In genomic region chr4:56723237-56723636, GRCm38 (mm10) we compare ENCODE assay signal across 33 mouse cellular contexts. TPM values are rescaled to one million over a fixed set of nuclear protein-coding genes. Genes with fewer than 3 reads are reported as not detected.
DNase-seq lines count a peak whose midpoint lies in the region; ATAC-seq and TF ChIP-seq lines count a peak whose summit lies in the region.
"Had no signal": no experiment of that assay in that cellular context is flagged by ENCODE, and none has a peak within 500 bp of the region (broad histone marks: within the 10 kb centered on the region; RNA-seq: fewer than 3 reads in every experiment).

No protein-coding gene starts in this region.

- no peaks in the 10 kb centered on the region for H3K4me1 ChIP-seq in kidney, embryonic 14.5 days (ENCODE audit: control insufficient read depth, insufficient read depth, low read length)
- no peaks in the 10 kb centered on the region for H3K4me1 ChIP-seq in midbrain, postnatal 0 days (ENCODE audit: insufficient read depth, low read length)
- H3K4me1 ChIP-seq: forebrain, embryonic 10.5 days; forebrain, embryonic 13.5 days; hindbrain, embryonic 10.5 days had no signal

- H3K9me3 ChIP-seq in kidney, embryonic 14.5 days (ENCODE audit: control insufficient read depth, low read length) = no peaks in the 10 kb centered on the region
- peaks cover 5% of the 10 kb centered on the region; the same call in 1 of the 2 replicates for H3K9me3 ChIP-seq in midbrain, postnatal 0 days (ENCODE audit: low read length)
- H3K9me3 ChIP-seq: forebrain, embryonic 13.5 days; heart, embryonic 15.5 days; hindbrain, embryonic 13.5 days had no signal

- DNase-seq in kidney, adult 18-20 months = peak; percentile 36
- DNase-seq in kidney, adult 9 months = peak; percentile 87
- no peak for DNase-seq in kidney, postnatal 10 days
- DNase-seq in kidney, postnatal 14 days = peak; percentile 34
- DNase-seq in kidney, postnatal 36 days = peak; percentile 56 to 63
- no peak for DNase-seq in midbrain, postnatal 0 days (ENCODE audit: low spot score)
- DNase-seq: adrenal gland, adult 8-10 months; adrenal gland, postnatal 25 days; cerebellum, adult 11-12 months; cerebellum, adult 9-10 months; cerebellum, postnatal 14 days; gastrocnemius, postnatal 10 days; gastrocnemius, postnatal 36 days; heart, postnatal 10 days; heart, postnatal 36 days had no signal

- no peak for TF ChIP-seq CTCF in midbrain, postnatal 0 days (IDR thresholded peaks at IDR 0.05)

- no peak overlapping the region for H3K4me2 ChIP-seq in kidney, embryonic 14.5 days (replicated peaks; ENCODE audit: low read depth, low read length)
- no peak overlapping the region for H3K4me2 ChIP-seq in midbrain, postnatal 0 days (ENCODE audit: low read depth, low read length, poor library complexity, severe bottlenecking)
- H3K4me2 ChIP-seq: forebrain, embryonic 13.5 days; heart, embryonic 11.5 days; hindbrain, embryonic 13.5 days had no signal

- no peak for ATAC-seq in kidney, embryonic 14.5 days (ENCODE audit: low FRiP score, low TSS enrichment)
- ATAC-seq in midbrain, postnatal 0 days (ENCODE audit: low FRiP score) = no peak
- ATAC-seq: CD4-positive, CD25-positive, alpha-beta regulatory T cell, adult 4 months; forebrain, embryonic 13.5 days; forebrain, embryonic 16.5 days; hindbrain, embryonic 16.5 days had no signal

- 90% methylated on average over 6 of the region's 6 CpGs for WGBS in kidney, embryonic 14.5 days
- 90% methylated on average over 6 of the region's 6 CpGs for WGBS in midbrain, postnatal 0 days

- H3K27me3 ChIP-seq in kidney, embryonic 14.5 days (ENCODE audit: control insufficient read depth, insufficient read depth, low read length) = no peaks in the 10 kb centered on the region
- H3K27me3 ChIP-seq in midbrain, postnatal 0 days (ENCODE audit: insufficient read depth, low read length) = no peaks in the 10 kb centered on the region
- H3K27me3 ChIP-seq: forebrain, embryonic 13.5 days; heart, embryonic 15.5 days; hindbrain, embryonic 13.5 days had no signal

- no peaks in the 10 kb centered on the region for H3K36me3 ChIP-seq in kidney, embryonic 14.5 days (ENCODE audit: control insufficient read depth, insufficient read depth, low read length)
- no peaks in the 10 kb centered on the region for H3K36me3 ChIP-seq in midbrain, postnatal 0 days (ENCODE audit: insufficient read depth, low read length)
- H3K36me3 ChIP-seq: forebrain, embryonic 10.5 days; heart, embryonic 15.5 days; hindbrain, embryonic 10.5 days; hindbrain, embryonic 13.5 days had no signal

- H3K4me3 ChIP-seq in kidney, embryonic 14.5 days (ENCODE audit: low read length) = no peak overlapping the region
- H3K4me3 ChIP-seq in midbrain, postnatal 0 days (ENCODE audit: low read depth, low read length) = no peak overlapping the region
- H3K4me3 ChIP-seq: forebrain, embryonic 10.5 days; forebrain, embryonic 13.5 days; heart, embryonic 15.5 days; hindbrain, embryonic 10.5 days; hindbrain, embryonic 13.5 days had no signal

- no peak overlapping the region for H3K27ac ChIP-seq in kidney, embryonic 14.5 days (ENCODE audit: low read depth, low read length)
- H3K27ac ChIP-seq in midbrain, postnatal 0 days (ENCODE audit: low read depth, low read length) = no peak overlapping the region
- H3K27ac ChIP-seq: forebrain, embryonic 10.5 days; forebrain, embryonic 13.5 days; heart, embryonic 15.5 days; hindbrain, embryonic 10.5 days; hindbrain, embryonic 13.5 days had no signal

- no peak overlapping the region for H3K9ac ChIP-seq in kidney, embryonic 14.5 days (ENCODE audit: low read depth, low read length)
- H3K9ac ChIP-seq in midbrain, postnatal 0 days (replicated peaks; ENCODE audit: low read length, poor library complexity, severe bottlenecking) = no peak overlapping the region
- H3K9ac ChIP-seq: forebrain, embryonic 13.5 days; heart, embryonic 15.5 days; hindbrain, embryonic 13.5 days had no signal

RNA-seq across cellular contexts. Expression of gene Gm26657, which starts 16.6 kb away (rescaled TPM):
- polyA plus RNA-seq in kidney, embryonic 14.5 days (2014; fragmentation: Nextera tagmentation; extraction: Ambion mirVana) = not detected in 2 replicates
- not detected in 2 replicates for total RNA-seq in midbrain, postnatal 0 days (2014; rRNA removed)
- not detected in 2 replicates for polyA plus RNA-seq in midbrain, postnatal 0 days (2015; fragmentation: Nextera tagmentation; extraction: Ambion mirVana)
- total RNA-seq: adrenal gland, adult 8-10 months; adrenal gland, postnatal 25 days; gastrocnemius, adult 18-20 months; gastrocnemius, postnatal 10 days; gastrocnemius, postnatal 36 days; granulocyte monocyte progenitor cell, adult 5-6 weeks; heart, adult 8-10 months; heart, postnatal 10 days; heart, postnatal 36 days; MEL had no signal
- polyA plus RNA-seq: brain, embryonic 14.5 days; CD4-positive, CD25-positive, alpha-beta regulatory T cell, adult 4 months; embryonic facial prominence, embryonic 11.5 days; embryonic facial prominence, embryonic 14.5 days; forebrain, embryonic 10.5 days; forebrain, embryonic 13.5 days; forebrain, embryonic 16.5 days; heart, embryonic 11.5 days; heart, embryonic 15.5 days; hindbrain, embryonic 10.5 days; hindbrain, embryonic 13.5 days; hindbrain, embryonic 16.5 days had no signal

RNA-seq across cellular contexts. Expression of gene Actl7b, which starts 18.0 kb away (rescaled TPM):
- not detected in 2 replicates for polyA plus RNA-seq in kidney, embryonic 14.5 days (2014; fragmentation: Nextera tagmentation; extraction: Ambion mirVana)
- 0.16 and 0.47 TPM in 2 replicates for total RNA-seq in midbrain, postnatal 0 days (2014; rRNA removed)
- polyA plus RNA-seq in midbrain, postnatal 0 days (2015; fragmentation: Nextera tagmentation; extraction: Ambion mirVana) = not detected in 2 replicates
- total RNA-seq: adrenal gland, postnatal 25 days; gastrocnemius, adult 18-20 months; gastrocnemius, postnatal 10 days; gastrocnemius, postnatal 36 days; granulocyte monocyte progenitor cell, adult 5-6 weeks; heart, adult 8-10 months; heart, postnatal 10 days; heart, postnatal 36 days; MEL had no signal
- polyA plus RNA-seq: C2C12; CD4-positive, CD25-positive, alpha-beta regulatory T cell, adult 4 months; embryonic facial prominence, embryonic 11.5 days; embryonic facial prominence, embryonic 14.5 days; forebrain, embryonic 10.5 days; forebrain, embryonic 13.5 days; forebrain, embryonic 16.5 days; heart, embryonic 11.5 days; heart, embryonic 15.5 days; hindbrain, embryonic 10.5 days; hindbrain, embryonic 13.5 days; hindbrain, embryonic 16.5 days had no signal

RNA-seq across cellular contexts. Expression of gene Actl7a, which starts 20.0 kb away (rescaled TPM):
- polyA plus RNA-seq in kidney, embryonic 14.5 days (2014; fragmentation: Nextera tagmentation; extraction: Ambion mirVana) = not detected in 2 replicates
- total RNA-seq in midbrain, postnatal 0 days (2014; rRNA removed) = not detected in 2 replicates
- not detected in 2 replicates for polyA plus RNA-seq in midbrain, postnatal 0 days (2015; fragmentation: Nextera tagmentation; extraction: Ambion mirVana)
- total RNA-seq: adrenal gland, adult 8-10 months; adrenal gland, postnatal 25 days; gastrocnemius, adult 18-20 months; gastrocnemius, postnatal 10 days; gastrocnemius, postnatal 36 days; granulocyte monocyte progenitor cell, adult 5-6 weeks; heart, adult 8-10 months; heart, postnatal 10 days; heart, postnatal 36 days had no signal
- polyA plus RNA-seq: brain, embryonic 14.5 days; CD4-positive, CD25-positive, alpha-beta regulatory T cell, adult 4 months; embryonic facial prominence, embryonic 11.5 days; embryonic facial prominence, embryonic 14.5 days; forebrain, embryonic 10.5 days; forebrain, embryonic 13.5 days; forebrain, embryonic 16.5 days; heart, embryonic 15.5 days; hindbrain, embryonic 10.5 days; hindbrain, embryonic 13.5 days; hindbrain, embryonic 16.5 days had no signal

Comparison
In these comparisons a context has a peak if more than half of its experiments do, and no peak if none do; other contexts are left out.
1. DNase-seq: peak in kidney, adult 18-20 months (single experiment), kidney, adult 9 months (single experiment), kidney, postnatal 14 days (single experiment) and kidney, postnatal 36 days (2 of 2); none in kidney, postnatal 10 days (single experiment) and midbrain, postnatal 0 days (single experiment).